Mouse (Mus musculus): ENCODE data around the gene Fezf1.

The Fezf1 gene

DNA sequence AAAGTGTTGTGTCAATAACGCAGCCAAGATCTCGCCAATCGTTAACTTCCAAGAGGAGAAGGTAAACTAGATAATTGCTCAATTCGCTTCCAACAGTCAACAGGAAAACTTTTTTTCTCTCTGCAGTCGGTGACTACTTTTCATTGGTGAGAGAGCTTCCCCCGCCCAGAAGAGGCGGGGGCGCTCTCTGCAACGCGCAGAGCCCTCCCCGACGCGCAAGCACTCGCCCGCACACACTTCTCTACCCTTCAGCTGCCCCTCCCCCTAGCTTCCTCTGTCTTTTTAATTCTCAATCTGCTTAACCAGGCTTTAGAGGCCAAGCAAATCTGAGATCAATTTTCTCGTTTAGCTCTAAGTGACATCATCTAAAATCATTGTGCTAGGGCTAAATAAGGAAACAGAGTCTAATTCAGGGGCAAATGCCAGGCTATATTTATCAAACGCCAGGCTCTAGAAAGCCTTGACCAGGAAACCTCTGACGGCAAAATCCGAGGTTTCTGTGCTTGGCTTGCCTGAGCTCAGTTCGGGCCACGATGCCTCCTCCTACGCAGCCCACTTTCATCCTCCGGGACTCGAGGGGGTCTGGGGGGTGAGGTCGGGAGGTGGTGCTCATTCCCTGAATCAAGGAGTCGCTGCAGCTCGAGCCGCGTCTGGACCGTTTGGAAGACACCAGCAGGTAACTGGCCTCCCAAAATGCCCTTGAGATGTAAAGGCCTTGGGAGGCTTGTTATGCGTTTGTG lies at the start of gene Fezf1:
Gene Fezf1 (minus strand): TSS at position 50 of the 740 bp plus-strand sequence.
- DNase-seq: no peak

DNA sequence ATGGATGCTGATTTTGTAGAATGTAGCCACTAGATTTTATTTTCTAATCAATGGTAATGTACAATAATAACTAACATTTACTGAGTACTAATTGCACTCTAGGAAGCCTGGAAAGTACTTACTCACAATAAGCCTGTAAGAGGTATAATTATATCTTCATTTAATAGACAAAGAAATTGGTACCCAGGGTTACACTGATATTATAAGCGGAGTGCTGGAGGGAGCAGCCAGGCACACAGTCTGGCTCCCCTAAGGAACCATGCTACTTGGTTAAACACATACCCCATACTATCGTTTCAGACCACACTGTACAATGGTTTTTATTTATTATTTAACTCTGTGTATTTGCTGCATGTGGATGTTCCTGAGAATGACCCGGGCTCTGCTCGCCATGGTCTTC lies 46.5 kb upstream of the Fezf1 start:
- no peak for DNase-seq

DNA sequence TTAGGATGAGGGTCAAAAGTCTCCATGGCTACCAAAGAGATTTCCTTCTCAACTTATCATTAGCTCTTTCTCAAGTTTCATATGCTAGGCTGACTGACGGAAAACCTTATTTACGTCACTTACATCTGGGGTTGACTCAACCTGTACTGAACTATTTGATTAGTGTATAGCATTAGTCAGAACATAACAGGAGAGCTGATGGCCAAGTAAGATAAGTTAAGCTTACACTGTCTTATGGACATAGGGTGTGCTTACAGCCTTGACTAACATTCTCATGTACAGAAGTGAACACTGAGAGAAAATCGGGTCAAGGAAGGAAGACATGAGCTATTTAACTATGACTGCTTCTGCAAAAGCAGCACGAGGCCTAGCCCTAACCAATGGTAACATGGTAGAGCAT lies 40.6 kb upstream of the Fezf1 start:
- no peak for DNase-seq

DNA sequence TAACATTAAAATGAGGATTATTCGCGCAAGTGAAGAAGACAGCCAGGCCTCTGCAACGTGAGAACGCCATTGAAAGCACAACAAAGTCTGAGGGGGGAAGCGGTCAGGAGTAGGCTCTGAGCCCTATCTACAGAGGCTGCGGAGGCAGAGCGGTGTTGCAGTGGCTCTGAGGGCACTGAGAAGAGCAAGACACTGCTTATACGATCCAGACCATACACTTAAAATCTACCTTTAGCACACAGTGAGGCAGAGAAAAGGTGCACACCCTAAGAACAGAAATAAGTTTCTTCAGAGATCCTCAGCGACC lies 33.3 kb upstream of the Fezf1 start:
- no peak for DNase-seq

DNA sequence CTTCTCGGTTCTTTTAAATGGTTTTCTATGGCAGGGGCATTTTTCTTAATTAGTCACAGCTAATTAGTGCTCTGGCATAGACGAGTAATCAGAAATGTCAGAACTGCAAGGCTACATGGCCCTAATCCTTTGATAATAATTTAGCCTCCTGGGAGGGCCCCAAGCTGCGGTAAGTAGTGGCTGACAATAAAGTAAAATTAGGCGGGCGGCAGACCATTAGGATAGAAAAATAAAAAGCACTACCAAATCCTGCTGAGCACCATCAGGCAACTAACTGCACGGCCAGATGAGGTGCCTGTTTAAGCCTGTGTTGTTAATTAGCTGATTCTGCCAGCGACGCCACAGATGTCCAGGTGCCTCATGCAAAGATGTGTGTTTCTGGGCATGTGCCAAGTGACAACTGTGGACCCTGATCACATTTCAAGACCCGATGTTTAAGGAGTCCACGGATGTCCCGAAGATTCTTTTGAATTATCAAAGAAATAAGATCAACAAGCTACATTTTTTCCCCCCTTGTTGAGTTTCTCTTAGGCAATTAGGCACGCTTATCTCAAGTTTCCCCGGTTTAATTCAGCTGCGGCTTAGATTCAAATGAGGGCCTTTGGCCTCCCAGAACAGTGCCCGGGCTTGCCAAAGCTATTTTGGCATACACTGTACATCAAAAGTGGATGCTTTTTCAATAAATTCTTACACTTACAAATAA lies 32.8 kb upstream of the Fezf1 start:
- DNase-seq: no peak

DNA sequence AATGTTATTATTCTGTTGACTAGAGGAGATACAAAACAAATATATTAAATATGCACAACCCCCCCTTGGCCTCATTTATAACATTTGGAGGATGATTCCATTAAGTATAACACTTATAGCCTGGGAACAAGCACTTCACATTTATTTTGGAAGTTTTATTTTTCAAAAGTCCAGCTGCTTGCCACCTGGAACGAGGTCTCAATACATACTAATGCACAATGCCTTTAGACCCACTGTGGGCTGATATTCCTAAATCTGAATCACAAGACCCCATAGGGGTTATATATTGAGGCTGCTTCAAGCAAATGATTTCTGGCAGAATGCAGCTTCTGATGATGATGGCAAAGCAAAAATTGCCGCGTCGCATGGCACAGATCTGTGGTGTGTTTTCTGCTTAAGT lies 25.3 kb upstream of the Fezf1 start:
- no peak for DNase-seq

DNA sequence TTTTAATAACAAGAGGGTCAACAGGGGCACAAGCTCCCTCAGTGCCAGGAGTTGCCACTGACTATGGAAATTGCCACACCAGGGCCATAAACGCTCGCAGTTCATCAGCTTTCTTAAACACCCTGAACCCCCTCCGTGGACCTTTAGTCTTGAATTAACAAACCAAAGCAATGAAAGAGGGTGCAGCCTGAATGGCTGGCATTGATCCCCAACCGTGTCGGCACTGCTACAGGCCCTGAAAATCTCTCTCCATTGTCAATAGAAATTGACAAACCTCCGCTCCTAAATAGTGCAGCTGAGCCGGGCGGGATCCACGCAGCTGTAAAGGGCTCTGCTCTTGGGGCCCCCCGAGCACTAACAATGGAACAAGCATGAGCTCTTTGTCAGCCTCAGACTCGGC lies 24.8 kb upstream of the Fezf1 start:
- no peak for DNase-seq

DNA sequence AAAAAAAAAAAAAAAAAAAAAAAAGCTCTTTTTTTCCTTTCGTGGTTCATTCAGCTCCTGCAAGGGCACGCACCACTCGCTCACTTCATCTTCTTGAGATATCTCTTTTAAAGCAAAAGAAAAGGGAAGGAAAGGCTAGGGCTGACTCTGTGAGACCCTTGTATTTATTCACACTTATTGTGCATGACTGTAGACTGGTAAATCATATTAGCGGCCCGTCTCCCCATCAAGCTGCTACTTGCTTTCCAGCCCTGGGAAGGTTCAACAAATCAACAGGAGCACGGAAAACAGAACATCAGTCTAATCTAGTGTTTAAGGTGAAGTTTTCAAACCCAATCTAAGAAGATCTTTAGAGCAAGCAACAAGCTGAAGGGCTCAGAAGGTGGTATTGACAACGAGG lies 24.4 kb upstream of the Fezf1 start:
- DNase-seq: no peak

DNA sequence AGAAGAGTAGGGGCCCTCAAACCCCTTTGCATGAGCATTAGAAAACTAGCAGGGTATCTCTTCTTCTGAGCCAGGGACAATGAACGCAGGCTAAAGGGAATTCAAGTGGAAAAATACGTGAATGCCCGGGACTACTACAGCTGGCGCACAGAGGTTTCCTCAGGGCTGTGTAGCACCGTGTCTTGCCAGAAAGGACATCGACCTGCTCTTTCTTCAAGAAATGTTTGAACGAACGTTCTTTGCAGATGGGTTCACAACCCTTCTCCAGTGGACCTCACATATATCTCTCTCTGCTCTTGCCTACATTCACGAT lies 12.5 kb upstream of the Fezf1 start:
- DNase-seq: no peak

DNA sequence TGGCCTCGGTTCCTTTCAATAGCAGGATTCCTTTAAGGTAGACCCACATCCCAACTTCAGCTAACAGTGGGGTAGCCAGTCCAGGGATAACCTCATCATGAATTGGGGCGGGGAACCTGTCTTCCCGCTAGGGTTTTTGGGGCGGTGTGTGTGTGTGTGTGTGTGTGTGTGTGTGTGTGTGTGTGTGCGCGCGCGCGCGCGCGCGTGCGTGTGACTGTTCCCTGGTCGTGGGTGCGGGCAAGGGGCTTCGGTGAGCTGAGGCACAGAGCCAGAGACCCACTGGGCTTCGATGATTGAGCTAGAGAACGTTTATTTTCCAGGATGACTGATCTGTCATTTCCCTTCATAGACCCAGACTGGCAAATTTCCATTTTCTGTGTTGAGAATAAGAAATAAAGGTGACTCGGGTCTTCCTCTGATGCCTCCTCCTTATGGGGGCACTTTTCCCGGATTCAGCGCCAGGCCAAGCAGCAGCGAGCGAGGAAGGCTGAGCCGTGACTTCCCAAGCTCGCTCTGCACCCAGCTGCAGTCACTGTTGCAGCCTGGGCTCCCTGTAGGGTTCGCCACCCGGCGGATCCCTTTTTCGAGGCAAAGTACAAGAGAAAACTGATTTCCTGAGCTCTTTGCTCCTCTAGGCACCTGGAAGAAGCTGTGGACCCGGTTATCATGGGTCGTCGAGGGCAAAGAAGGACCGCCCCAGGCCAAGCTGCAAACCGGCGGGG lies 12.0 kb upstream of the Fezf1 start:
- no peak for DNase-seq

DNA sequence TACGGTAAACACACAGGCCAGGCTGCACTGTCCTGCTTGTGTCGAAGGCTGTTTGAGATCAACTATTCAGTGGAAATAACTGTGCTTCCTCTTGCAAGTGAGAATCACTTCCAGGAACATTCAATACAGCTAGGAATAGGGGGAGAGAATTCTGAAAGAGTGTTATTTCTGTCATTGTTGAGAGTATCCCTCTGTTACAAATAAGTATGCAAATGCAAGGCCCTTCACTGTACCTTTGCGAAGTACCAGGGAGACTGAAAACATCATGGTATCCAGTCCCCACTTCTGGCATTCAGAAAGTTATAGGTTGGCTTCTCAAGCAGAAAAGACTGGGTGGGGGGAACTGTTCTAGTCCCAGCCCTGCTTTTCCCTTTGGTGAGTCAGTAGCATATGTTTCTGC lies 9.8 kb upstream of the Fezf1 start:
- no peak for DNase-seq

DNA sequence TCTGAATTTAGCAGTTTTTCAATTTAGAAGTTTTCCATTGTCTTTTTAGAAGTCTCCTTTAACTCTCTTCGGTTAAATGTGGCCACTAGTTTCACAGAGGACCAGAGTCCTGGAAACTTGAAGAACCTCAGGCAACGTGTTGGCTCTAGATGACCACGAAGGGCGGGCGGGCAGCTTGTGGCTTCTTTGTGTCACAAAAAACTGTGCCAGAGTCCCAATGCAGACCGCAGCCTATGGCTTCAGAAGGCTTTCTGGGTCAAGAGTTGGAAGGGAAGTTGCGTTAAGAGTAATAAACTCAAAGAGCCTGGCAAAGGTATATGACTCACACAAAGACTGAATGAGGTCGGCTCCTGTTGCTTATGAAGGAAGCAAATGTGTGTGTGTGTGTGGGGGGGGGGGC lies 7.0 kb upstream of the Fezf1 start:
- DNase-seq: no peak

DNA sequence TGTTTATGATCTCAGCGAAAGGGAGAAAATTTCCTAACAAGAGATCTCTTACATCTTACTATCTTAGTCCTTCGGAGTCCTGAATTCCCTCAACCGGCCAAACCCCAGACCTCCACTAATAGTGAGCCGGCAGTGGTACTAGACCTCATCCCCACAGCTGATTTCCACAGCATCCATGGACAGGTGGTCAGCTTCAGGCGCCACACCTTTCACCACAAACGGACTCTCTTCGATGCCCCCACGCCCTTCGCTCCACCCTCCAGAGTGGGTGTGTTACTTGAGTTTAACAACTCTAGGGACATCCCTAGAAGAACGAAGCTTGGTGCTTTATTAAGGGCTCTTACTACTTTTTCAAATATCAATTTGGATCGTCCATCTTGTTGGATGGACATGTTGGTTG lies 6.5 kb upstream of the Fezf1 start:
- no peak for DNase-seq

DNA sequence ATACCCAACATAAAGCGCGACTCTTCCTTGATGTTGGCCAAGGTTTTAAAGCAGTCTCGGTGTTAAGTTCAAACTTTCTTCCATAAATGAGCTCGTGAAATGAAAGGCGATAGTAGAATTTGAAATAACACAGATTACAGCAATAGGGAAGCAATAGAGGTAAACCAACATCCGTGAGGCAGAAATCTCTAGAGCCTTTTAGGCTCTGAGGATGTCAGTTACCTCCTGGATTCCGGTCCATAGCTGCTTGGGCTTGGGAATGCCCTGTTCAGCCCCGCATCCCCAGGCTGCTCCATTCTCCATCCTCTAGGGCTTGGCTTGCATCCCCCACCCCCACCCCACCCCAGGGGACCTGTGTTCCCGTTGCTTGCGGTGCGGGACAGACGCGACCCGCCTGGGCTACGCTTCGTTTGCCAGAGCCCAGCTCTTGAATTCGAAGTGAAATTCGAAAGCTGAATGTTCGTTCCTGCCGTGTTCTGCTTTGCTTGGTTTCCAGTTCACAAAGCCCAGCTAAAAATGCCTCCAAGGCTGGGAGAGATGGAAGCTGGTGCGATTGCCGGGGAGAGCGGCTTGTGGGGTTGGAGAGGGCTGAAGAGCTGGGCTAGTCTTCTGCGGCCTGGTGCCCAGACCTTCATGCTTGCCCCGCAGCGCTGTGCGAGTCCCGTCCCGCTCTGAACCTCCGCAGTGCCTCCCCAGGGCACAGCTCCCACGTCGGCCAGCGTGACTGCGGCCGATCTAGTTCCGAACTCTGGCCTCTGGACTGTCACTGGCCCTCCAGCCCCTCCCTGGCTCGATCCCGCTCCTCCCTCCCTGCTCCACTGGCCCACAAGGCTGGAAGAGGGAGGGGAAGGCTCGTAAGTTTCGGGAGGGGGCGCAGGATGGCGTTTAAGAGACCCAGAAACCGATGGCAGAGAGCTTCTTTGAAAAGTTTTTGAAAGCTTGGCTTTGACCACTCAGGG lies 5.5 kb upstream of the Fezf1 start:
- DNase-seq: no peak

DNA sequence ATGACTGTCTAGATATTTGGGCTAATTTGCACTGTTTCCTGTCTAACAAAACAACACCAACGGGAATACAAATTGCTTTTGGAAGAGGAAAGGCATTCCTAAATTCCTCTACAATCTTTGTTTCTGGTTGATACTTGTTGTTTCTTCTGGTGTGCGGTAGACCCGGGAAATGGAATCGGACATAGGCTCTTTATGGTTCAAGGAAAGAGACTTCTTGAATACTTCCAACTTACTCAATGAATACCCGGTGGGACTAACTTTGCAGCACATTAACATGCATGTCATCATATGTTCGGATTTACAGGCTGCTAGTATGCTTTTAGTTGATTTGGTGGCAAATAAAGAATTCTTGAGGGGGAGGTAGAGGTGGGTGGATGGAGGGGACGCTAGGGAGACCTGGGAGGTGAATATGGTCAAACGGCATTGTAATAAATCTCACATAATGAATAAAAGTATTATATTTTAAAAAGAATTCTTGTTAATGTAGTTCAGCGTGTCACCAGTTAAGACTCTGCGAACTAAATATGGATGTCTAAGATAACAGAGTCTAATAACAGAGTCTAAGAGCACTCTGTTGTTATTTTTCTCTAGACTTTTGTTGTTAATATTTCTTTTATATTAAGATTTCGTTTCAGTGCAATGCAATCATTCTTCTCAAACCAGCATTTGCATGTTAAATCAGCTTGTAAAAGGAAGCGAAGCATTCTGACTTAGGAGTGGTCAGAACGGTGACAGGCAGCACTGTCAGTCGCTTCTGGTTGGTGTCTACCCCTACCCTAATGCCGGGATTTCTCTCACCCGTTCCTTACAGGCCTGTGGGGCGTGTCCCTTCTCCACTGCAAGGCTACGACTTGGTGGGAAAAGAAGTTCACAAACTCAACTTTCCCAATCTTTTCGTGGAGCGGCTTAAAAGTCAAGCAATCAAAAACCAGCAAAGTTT lies 4.3 kb upstream of the Fezf1 start:
- DNase-seq: no peak

DNA sequence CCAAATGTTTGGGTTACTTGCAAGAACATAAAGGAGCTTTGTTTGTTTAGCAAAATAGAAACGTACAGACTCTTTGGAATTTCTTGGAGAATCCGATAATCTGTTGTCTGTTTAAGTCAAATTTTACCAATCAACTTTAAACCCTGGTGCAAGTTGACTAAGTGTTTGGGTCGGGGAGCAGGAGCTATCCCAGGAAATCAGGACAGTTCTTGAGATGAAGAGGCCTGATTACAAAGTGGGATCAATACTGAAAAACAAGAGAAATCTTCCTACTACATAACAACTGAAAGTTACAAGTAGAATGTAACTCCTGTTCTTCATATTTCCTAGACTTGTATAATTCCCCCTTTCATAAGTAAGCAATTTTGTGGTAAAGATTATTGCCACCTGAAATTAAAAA lies 3.3 kb upstream of the Fezf1 start:
- no peak for DNase-seq

DNA sequence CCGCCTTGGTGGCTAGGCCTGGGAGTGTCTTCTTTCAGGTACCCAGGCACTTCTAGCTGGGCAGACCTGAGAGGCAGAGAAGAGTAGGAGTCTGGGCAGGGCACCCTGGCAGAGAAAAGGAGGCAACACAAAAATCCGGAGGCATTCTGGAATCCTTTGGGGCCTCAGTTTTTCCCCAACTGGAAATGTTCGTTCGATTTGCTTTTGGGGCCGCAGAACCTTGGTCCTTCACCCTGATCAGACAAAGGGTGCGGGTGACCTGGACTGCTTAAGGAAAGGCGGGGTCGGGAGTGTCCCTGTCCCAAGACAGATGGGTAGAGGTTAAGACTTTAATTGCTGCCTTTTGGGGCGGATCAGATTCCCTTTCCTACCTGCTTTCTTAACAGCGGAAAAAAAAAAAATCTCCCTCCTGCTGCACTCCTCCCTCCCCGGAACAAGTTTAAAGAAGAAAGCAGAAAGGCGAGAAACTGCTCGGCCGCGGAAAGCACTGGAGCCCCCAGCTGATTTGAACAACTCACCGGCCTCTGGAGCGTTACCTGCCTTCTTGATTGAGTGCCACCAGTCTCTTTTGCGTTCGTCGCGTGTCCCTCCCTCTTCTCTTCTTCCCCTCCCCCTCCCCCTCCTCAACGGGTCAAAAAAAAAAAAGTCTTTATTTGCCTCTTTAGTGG lies 2.3 kb upstream of the Fezf1 start:
- DNase-seq: no peak

DNA sequence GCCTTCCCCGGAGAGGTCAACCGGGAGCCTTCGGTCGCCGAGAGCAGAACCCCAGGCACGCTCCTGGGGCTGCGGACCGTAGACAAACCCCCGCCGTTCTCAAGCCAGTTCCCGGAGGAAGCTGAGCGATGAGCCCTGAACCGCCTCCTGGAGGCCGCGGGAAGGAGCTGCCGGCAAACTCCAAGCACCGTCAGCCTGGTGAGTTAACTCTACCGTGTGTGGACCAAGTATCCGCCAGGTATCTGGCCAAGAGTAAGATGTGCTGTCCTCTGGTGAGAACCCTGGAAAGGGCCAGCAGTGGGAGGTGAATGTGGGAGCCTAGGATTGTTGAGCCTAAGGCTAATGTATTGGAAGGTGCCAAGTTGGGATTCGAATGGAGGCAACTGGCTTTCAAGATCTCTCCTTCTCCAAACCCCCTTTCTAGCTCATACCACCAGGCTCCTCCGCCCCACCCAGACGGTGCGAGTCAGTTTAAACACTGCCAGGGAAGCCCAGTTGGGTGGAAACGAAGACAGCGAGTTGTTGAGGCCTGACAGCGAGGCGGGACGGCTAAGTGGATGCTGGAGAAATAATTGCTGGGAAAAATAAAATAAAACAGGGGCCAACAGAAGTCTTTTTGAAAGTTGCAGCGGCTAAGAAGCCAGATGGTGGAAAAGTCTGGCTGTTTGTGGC lies 1.6 kb upstream of the Fezf1 start:
- DNase-seq: no peak

DNA sequence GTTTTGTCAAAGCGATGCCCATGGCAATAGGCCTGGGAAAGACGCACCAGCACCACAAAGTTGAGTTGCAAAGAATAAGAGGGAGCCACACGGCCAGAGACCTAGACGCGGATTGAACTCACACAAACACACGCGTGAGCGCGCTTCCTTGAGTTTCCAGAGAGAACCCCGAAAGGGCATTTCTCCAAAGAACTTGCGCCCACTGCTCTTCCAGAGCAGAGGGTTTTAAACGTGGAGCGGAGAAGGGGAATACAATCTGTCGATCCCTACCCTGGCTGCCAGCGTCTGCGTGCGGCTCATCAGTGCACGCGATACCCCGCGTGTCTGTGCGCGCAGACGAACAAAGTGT lies 865 bp upstream of the Fezf1 start:
- no peak for DNase-seq

DNA sequence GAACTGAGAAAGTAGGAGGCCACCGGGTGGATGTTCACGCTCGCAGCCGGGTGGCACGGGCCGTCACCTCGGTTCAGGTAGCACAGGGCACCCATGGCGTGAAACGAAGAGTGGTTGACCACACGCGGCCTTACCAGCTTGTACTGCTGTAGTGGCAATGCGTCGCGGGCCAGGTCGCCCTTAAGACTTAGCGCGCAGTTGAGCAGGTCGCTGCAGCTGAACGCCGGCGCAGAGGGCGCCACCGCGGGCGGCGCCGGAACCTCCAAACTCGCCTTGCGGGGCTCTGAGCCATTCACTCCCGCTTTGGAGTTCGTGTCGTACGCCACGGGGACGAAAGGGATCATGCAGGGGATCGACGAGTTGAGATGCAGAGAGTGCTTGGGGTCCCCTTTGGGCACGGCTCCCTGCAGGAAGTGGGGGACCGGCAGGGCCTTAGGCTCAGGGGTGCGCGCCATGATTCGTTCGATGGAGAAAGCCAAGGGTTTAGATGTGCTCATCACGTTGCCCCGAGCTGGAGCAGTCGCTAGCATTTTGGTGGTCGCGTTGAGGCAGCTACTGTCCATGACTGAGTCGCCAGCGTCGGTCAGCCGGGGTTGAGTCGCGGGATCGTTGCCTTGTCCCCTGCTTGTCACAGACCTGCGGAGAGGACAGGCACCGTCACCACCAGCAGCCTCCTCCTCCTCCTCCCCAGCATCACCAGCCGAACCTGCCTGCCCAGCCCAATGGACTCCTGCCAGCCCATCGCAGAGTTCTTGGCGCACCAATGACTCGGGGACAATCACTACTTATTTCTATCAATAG lies 450 bp downstream of the Fezf1 start:
- DNase-seq: no peak

Data from kidney, adult 8-10 months (tissue).